Mouse (Mus musculus): ENCODE measurements around the gene Ano2.
A peak's percentile ranks its signal among the peaks of the same experiment; 100 is the strongest.

Ano2 gene

GRCm38 (mm10) chr6:125743203-125744100 lies 53.2 kb downstream of the Ano2 start:
- DNase-seq (ENCODE audit: low spot score) = no peak

- no peak for DNase-seq (ENCODE audit: low spot score)
Observed at GRCm38 (mm10) chr6:125747322-125747930, 57.2 kb downstream of the Ano2 start.

GRCm38 (mm10) chr6:125748646-125749045 lies 58.4 kb downstream of the Ano2 start:
- DNase-seq (ENCODE audit: low spot score) = no peak

DNA sequence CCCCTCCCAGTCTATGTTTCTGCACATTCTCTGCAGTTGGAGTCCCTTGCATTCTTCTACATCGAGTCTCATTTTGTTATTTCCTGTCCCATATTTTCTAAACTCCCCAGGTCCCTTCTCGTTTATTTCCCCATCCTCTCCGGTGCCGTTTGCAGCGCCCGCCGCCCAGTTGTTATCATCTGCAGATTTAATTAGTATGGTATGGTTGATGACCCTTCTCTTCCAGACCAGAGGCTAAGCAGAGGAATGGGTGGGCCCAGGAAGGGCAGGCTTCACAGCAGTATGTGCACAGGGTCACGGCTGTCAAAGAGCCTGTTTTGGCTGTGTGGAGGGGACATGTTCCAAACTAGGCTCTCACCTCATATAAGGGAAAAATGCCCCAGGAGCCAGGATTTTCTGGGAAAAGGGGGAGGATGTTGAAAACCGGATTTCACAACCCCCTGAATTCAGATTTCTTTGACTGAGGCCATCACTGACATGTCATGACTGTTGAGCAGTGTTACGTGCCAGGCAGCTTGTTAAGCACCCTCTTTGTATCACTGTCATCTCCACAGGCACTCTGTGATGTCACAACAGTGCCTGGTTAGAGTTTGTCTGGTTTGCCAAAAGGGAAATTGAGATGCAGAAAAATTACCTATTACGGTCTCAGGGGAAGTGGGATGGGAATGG lies 72.8 kb downstream of the Ano2 start:
- DNase-seq (ENCODE audit: low spot score) = no peak

- no peak for DNase-seq (ENCODE audit: low spot score)
Observed at GRCm38 (mm10) chr6:125773256-125773655, 83.0 kb downstream of the Ano2 start.

GRCm38 (mm10) chr6:125776291-125776690 lies 86.1 kb downstream of the Ano2 start:
- DNase-seq (ENCODE audit: low spot score) = no peak

- no peak for DNase-seq (ENCODE audit: low spot score)
Observed at GRCm38 (mm10) chr6:125802954-125803353, 112.7 kb downstream of the Ano2 start.

DNA sequence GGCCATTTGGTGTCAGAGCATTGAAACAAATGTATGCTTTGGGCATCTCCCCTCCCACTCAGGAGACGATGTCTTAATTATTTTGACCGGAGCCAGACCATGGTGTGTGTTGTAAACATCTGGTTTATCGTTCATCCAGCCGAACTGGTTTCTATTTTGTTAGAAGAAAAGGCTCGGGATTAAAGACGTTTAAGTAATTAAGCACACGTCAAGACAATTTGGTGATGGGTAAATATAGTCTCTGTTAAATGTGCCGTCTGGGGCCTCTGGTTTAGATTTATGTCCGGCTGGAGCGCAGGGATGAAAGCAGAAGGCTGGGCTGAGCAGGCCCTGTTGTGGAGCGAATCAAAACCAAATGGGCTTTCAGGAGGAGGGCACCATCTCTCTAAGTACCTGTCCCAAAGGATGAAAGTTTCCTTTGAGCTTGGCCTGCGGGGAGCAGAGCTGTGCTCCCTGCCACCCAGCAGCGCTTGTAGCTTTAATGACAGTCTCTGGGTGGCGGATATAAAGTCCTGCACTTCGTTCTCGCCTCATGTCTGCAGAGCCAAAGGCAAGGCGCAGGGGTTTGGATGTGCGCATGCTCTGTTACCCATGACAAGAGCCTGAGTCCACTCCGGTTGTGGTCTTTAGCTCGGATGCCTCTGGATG lies 113.3 kb downstream of the Ano2 start:
- DNase-seq (ENCODE audit: low spot score) = no peak

DNA sequence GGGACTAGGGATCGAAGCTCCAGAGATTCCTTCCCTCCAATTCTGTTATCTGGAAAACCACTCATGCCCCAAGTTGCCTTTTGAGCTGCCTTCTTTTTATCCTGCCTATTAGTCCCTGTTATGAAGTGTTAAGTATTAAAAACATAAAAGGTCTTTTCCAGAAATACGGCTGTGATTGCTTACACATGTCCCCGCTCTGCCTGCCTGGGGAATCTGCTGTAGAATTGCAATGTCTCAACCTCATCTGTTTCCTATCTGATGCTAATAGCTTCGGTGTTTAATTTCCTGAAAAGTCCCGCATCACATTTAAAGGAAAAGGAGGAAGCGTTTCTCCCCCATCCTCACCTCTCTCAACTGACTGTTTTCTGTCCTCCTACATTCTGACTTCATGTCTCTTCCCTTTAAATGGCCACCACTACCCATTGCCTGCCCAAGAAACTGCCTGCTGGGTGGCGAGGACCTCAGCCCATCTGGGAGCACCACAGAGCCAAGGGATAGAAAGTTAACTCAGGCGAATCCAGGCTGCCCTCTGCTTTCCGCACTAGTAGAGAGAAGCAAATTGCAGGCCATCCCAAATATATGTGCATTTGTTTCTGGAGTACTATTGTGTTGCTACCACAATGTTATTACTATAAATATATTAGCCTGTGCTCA lies 118.9 kb downstream of the Ano2 start:
- no peak for DNase-seq (ENCODE audit: low spot score)

GRCm38 (mm10) chr6:125811395-125811794 lies 121.2 kb downstream of the Ano2 start:
- no peak for DNase-seq (ENCODE audit: low spot score)

GRCm38 (mm10) chr6:125838121-125838520 lies 147.9 kb downstream of the Ano2 start:
- no peak for DNase-seq (ENCODE audit: low spot score)

DNA sequence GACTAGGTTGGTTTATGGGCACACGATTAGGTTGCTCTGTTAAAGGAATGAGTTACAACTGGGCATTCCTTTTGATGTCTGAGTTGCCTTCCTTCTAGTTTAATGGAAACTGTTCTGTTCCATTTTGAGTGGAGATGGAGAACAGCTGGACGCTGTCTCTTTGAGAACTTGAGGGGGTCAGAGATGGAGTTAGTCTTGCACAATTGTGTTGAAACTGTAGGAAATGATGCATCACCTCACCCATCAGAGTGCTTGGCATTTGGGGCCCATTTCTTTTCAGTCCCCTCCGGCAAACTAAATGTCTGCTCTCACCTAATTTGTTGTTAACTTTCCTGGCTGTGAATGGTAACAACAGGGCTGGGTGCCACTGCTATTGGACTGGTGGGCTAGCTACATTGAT lies 151.1 kb downstream of the Ano2 start:
- no peak for DNase-seq (ENCODE audit: low spot score)

DNA sequence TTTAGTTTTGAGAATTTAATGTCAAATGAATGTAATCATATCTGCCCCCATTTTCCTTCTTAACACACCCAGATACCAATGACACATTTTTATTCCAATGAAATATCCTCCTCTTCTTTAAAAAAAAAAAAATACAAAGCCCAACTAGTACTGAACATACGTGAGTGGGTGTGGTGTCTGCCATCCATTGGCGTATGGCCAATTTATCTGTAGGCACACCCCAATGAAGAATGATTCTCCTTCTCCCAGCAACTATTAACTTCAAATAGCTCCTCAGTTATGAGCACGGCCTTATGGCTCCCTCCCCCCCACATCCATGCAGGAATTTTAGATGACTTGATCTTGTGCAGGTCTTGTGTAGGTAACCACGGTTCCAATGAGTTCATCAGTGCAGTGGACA lies 161.0 kb downstream of the Ano2 start:
- no peak for DNase-seq (ENCODE audit: low spot score)

DNA sequence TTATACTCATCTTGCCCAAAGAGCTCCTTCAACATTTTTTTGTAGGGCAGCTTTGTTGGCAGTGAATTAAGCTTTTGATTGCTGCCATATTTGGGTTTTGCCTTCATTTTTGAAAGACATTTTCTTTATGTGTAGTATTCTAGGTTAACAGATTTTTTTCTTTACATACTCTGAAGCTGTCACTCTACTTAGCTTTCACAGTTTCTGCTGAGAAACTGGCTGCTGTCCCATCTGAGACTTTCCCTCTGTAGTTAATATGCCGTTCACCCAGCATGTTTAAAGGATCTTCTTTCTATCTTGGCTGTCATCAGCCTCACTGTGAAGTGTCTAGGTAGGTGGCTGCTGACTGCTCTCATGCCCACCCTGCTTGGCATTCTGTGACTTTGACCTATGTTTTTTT lies 168.1 kb downstream of the Ano2 start:
- DNase-seq (ENCODE audit: low spot score) = no peak

GRCm38 (mm10) chr6:125868516-125868915 lies 178.3 kb downstream of the Ano2 start:
- DNase-seq (ENCODE audit: low spot score) = peak; percentile 23

GRCm38 (mm10) chr6:125871482-125871881 lies 181.3 kb downstream of the Ano2 start:
- no peak for DNase-seq (ENCODE audit: low spot score)

DNA sequence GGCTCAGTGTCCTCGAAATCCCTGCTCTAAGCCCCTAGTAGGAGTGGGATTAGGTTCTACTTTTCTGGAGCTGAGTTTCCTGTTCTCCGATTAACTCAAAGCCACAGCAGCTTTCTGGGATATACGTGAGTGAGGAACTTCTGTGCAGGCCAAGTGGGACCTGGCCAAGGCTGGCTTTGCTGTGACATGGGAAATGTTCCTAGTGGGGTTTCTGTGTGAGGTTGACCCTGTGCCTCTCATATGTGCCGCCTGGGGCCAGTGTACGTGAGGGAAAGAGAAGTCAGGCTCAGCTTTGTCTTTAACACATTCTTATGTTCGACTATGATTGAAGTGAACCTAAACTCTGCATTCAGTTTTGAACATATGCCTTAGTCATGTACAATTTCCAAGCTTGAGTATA lies 184.5 kb downstream of the Ano2 start:
- no peak for DNase-seq (ENCODE audit: low spot score)

DNA sequence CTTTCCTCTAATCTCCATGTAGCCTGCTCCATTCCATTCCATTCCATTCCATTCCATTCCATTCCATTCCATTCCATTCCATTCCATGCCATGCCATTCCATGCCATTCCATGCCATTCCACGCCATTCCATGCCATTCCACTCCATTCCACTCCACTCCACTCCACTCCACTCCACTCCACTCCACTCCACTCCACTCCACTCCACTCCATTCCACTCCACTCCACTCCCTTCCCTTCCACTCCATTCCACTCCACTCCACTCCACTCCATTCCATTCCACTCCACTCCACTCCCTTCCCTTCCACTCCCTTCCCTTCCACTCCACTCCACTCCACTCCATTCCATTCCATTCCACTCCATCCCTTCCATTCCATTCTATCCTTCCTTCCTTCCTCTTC lies 186.7 kb downstream of the Ano2 start:
- DNase-seq (ENCODE audit: low spot score) = no peak

GRCm38 (mm10) chr6:125878671-125879070 lies 188.5 kb downstream of the Ano2 start:
- DNase-seq (ENCODE audit: low spot score) = no peak

GRCm38 (mm10) chr6:125879306-125879705 lies 189.1 kb downstream of the Ano2 start:
- DNase-seq (ENCODE audit: low spot score) = no peak

- no peak for DNase-seq (ENCODE audit: low spot score)
Observed at GRCm38 (mm10) chr6:125888596-125888995, 198.4 kb downstream of the Ano2 start.

- DNase-seq (ENCODE audit: low spot score) = no peak
Observed at GRCm38 (mm10) chr6:125894340-125894739, 204.1 kb downstream of the Ano2 start.

Data from urinary bladder, postnatal 25 days (tissue).